Mouse (Mus musculus) gastrocnemius, adult 2 months (tissue): ENCODE results near the gene Mrgprg. TPM values are rescaled to one million over a fixed set of nuclear protein-coding genes. Genes with fewer than 3 reads are reported as not detected.
A peak's percentile ranks its signal among the peaks of the same experiment; 100 is the strongest.

Experiments
- DNase-seq: peaks from one replicate; pipeline ENCODE4 v3.0.0; 2022
- H3K27ac ChIP-seq: fragments of 200-600 bp; 2 replicates; pipeline ENCODE4 v1.8.1; 2022; ENCODE audit warnings: mild to moderate bottlenecking
- H3K4me3 ChIP-seq: fragments of 200-600 bp; 2 replicates; pipeline ENCODE4 v1.8.1; 2022; ENCODE audit warnings: mild to moderate bottlenecking, moderate library complexity
- CTCF ChIP-seq: fragments of 200-600 bp; IDR thresholded peaks from 2 replicates; pipeline ENCODE4 v1.8.1; 2022; ENCODE audit warnings: antibody characterized with exemption, mild to moderate bottlenecking, moderate library complexity
- intact Hi-C: fragments of 180-260 bp; cut with DNase I; formaldehyde crosslinking; loops from one replicate; pipeline ENCODE4 v1.15.1; 2025
- long read RNA-seq, 2 experiments: library from polyadenylated mRNA; stranded (forward); transcript quantifications; one replicate each; pipeline ENCODE4 v2.0.0; 2021
- total RNA-seq, 2 experiments: library from RNA; stranded (reverse); gene quantifications; 2 replicates each; pipeline ENCODE4 v1.2.3; 2021

The Mrgprg gene
- 1 to 10 TPM in 1 of 2 experiments, under 1 TPM in 1; 0.26 to 1.3 TPM for total RNA-seq
- long read RNA-seq, experiment 1, partial matches to known transcripts = 0 of 2 reads
- long read RNA-seq, experiment 1, other reads (novel, unspliced or antisense) = 1 of 2 reads
- long read RNA-seq, experiment 2 = 0 reads

GRCm38 (mm10) chr7:143766893-143767292, at the start of gene Mrgprg:
Gene Mrgprg (minus strand): TSS chr7:143766993.
- no peak for TF ChIP-seq CTCF
- intact Hi-C loops = no loop called here
- no peak for DNase-seq
- no peak within 1 kb of the TSS for H3K4me3 ChIP-seq
- H3K27ac ChIP-seq = no peak within 1 kb of the TSS

GRCm38 (mm10) chr7:143808909-143809308, 42.1 kb upstream of the Mrgprg start:
- Histone ChIP-seq H3K27ac (no peak overlapping the region), H3K4me3 (no peak overlapping the region)
- peak; percentile 36; the same call in 1 of the 2 replicates for TF ChIP-seq CTCF
- intact Hi-C loops = no loop called here
- DNase-seq = no peak

GRCm38 (mm10) chr7:143805199-143805624, 38.4 kb upstream of the Mrgprg start:
- DNase-seq = peak; percentile 8
- intact Hi-C loops = no loop called here
- no peak overlapping the region for H3K27ac ChIP-seq
- H3K4me3 ChIP-seq = no peak overlapping the region
- TF ChIP-seq CTCF = no peak

- H3K27ac ChIP-seq = no peak overlapping the region
- no peak for DNase-seq
- intact Hi-C loops = no loop called here
- no peak for TF ChIP-seq CTCF
- no peak overlapping the region for H3K4me3 ChIP-seq
Observed at GRCm38 (mm10) chr7:143801195-143802065, 34.6 kb upstream of the Mrgprg start.

GRCm38 (mm10) chr7:143800770-143801169, 34.0 kb upstream of the Mrgprg start:
- TF ChIP-seq CTCF = no peak
- no peak overlapping the region for H3K4me3 ChIP-seq
- H3K27ac ChIP-seq = no peak overlapping the region
- intact Hi-C loops = no loop called here
- peak; percentile 3 for DNase-seq

GRCm38 (mm10) chr7:143798783-143799182, 32.0 kb upstream of the Mrgprg start:
- Histone ChIP-seq H3K27ac (no peak overlapping the region), H3K4me3 (no peak overlapping the region)
- no peak for DNase-seq
- intact Hi-C loops = no loop called here
- no peak for TF ChIP-seq CTCF

- TF ChIP-seq CTCF = peak; percentile 44
- Histone ChIP-seq H3K4me3 (no peak overlapping the region), H3K27ac (no peak overlapping the region)
- intact Hi-C loops = no loop called here
- DNase-seq = peak; percentile 34
Observed at GRCm38 (mm10) chr7:143793121-143793520, 26.3 kb upstream of the Mrgprg start.

- Histone ChIP-seq H3K4me3 (no peak overlapping the region), H3K27ac (no peak overlapping the region)
- intact Hi-C loops = no loop called here
- peak; percentile 4 for DNase-seq
- TF ChIP-seq CTCF = no peak
Observed at GRCm38 (mm10) chr7:143792336-143792985, 25.7 kb upstream of the Mrgprg start.

- no peak for TF ChIP-seq CTCF
- peak within 1 kb of the TSS; percentile 85 for H3K27ac ChIP-seq
- intact Hi-C loops = no loop called here
- H3K4me3 ChIP-seq = peak within 1 kb of the TSS; percentile 62
- DNase-seq = peak; percentile 91
Observed at GRCm38 (mm10) chr7:143783996-143784829, 17.4 kb upstream of the Mrgprg start, which contains the start of gene Mrgpre. Gene Mrgpre (minus strand): TSS chr7:143784500.

- Histone ChIP-seq H3K4me3 (peak overlapping the region; percentile 62), H3K27ac (peak overlapping the region; percentile 85)
- peak; percentile 23 for DNase-seq
- intact Hi-C loops = no loop called here
- no peak for TF ChIP-seq CTCF
Observed at GRCm38 (mm10) chr7:143783378-143783995, 16.7 kb upstream of the Mrgprg start.

GRCm38 (mm10) chr7:143777375-143777774, 10.6 kb upstream of the Mrgprg start:
- H3K4me3 ChIP-seq = no peak overlapping the region
- H3K27ac ChIP-seq = peak overlapping the region; percentile 72
- intact Hi-C loops = no loop called here
- TF ChIP-seq CTCF = no peak
- peak; percentile 38 for DNase-seq

- peak; percentile 5 for DNase-seq
- TF ChIP-seq CTCF = no peak
- intact Hi-C loops = no loop called here
- H3K4me3 ChIP-seq = no peak overlapping the region
- H3K27ac ChIP-seq = no peak overlapping the region
Observed at GRCm38 (mm10) chr7:143776137-143776536, 9.3 kb upstream of the Mrgprg start.
